Mouse (Mus musculus) bone marrow macrophage, adult 2 months (primary cell): ENCODE results near the gene Fam89a.

Experiments used
- CTCF ChIP-seq: IDR thresholded peaks from 2 replicates; pipeline ENCODE4 v1.5.1; 2012; ENCODE audit warnings: low read depth, mild to moderate bottlenecking, low read length, moderate library complexity
- POLR2A ChIP-seq: IDR thresholded peaks from 2 replicates; pipeline ENCODE4 v1.6.1; 2012; ENCODE audit warnings: mild to moderate bottlenecking, low read depth, low read length, borderline replicate concordance

- TF ChIP-seq POLR2A (no peak), CTCF (no peak)
Observed at GRCm38 (mm10) chr8:124793661-124794485, 42.2 kb upstream of the Fam89a start.
